Mouse (Mus musculus): ENCODE results near the gene Clca1. TPM values are rescaled to one million over a fixed set of nuclear protein-coding genes. Genes with fewer than 3 reads are reported as not detected.
"Not testable (repeated sequence)": the region's sequence is repeated elsewhere in the genome, so short reads cannot be mapped to it uniquely, and the experiment has no call there.

Gene Clca1
- not detected in 2 replicates for total RNA-seq (2017)

- ATAC-seq (ENCODE audit: extremely low read depth, insufficient number of reproducible peaks, low FRiP score, poor library complexity, severe bottlenecking), result no peak
Observed at GRCm38 (mm10) chr3:145032676-145033075, at the start of gene Clca1. Gene Clca1, minus strand, starts transcription at chr3:145032776.

GRCm38 (mm10) chr3:145080904-145081303 lies 48.3 kb upstream of the Clca1 start:
- no peak for ATAC-seq (ENCODE audit: extremely low read depth, insufficient number of reproducible peaks, low FRiP score, poor library complexity, severe bottlenecking)

DNA sequence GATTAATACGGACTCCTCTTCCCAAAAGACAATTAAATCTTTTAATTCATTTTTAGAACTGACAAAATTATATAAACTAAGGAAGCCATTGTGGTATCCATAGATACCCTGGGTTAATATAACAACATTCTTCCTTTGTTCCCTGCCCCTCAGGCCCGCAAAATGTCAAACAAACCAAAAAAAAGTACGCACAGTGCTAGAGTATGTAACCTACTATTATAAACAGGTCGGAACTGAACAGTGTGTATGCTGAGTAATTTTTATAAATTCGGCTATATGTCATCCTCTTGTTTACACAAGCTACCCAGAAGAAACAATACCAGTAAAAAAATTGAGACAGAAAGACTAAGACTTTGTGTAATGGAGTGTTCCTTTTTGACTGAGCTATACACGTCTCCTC lies 45.8 kb upstream of the Clca1 start:
- no peak for ATAC-seq (ENCODE audit: extremely low read depth, insufficient number of reproducible peaks, low FRiP score, poor library complexity, severe bottlenecking)

- ATAC-seq (ENCODE audit: extremely low read depth, insufficient number of reproducible peaks, low FRiP score, poor library complexity, severe bottlenecking), result no peak
Observed at GRCm38 (mm10) chr3:145072339-145072738, 39.8 kb upstream of the Clca1 start.

DNA sequence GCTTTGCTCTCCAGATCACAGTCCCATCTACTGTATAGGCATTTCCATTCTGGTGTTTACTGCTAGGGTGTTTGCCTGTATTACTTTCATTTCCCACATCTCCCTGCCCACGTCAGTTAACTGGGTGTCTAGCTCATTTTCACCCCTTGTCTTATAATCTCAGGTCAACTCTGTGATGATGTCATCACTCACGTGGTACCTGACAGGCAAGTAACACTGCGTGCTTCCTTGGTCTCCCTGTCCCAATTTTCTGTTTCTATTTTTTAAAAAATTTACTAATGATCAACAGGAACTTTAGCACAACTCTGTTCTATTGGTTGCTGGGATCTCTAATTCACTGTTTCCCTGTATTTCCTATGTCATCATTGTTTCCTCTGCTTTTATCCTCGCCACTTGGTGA lies 36.4 kb upstream of the Clca1 start:
- ATAC-seq (ENCODE audit: extremely low read depth, insufficient number of reproducible peaks, low FRiP score, poor library complexity, severe bottlenecking), result no peak

- not testable (repeated sequence) for ATAC-seq (ENCODE audit: extremely low read depth, insufficient number of reproducible peaks, low FRiP score, poor library complexity, severe bottlenecking)
Observed at GRCm38 (mm10) chr3:145055138-145055537, 22.6 kb upstream of the Clca1 start.

DNA sequence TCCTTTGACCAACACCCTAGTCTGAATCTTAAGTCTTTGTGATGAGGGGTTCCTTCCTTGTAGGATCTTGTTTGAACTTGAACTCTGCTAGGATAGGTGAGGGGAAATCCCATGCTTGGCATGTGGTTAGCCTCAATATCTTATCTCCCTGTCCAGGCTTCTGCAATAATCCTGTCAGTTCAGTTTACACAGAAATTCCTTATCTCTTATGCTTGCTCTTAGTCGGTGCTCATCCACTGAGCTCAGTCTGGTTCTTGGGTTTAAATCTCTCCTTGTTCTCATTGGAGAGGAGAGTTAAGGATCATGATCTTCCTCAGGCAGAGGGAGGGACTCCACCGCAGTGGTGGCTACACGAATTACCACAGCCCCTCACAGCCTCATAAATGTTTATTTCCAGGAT lies 17.2 kb upstream of the Clca1 start:
- no peak for ATAC-seq (ENCODE audit: extremely low read depth, insufficient number of reproducible peaks, low FRiP score, poor library complexity, severe bottlenecking)

DNA sequence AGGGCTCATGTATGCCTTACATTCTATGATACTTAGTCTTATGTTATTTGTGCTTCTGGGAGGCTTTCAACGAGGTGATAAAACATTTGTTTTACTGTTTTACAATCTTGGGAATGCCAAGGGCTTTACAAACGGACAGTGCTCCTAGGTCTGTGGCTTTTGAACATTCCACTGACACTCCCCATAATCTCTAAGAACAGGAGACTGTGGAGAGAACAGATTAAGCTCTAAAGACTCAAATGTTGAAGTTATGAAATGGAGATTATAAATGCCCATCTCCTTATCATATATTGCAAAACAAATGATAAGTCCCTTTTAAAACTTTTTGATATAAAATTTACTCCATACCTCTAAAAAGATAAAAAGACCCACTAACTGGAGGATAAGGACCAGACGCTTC lies 6.2 kb upstream of the Clca1 start:
- ATAC-seq (ENCODE audit: extremely low read depth, insufficient number of reproducible peaks, low FRiP score, poor library complexity, severe bottlenecking), result no peak

DNA sequence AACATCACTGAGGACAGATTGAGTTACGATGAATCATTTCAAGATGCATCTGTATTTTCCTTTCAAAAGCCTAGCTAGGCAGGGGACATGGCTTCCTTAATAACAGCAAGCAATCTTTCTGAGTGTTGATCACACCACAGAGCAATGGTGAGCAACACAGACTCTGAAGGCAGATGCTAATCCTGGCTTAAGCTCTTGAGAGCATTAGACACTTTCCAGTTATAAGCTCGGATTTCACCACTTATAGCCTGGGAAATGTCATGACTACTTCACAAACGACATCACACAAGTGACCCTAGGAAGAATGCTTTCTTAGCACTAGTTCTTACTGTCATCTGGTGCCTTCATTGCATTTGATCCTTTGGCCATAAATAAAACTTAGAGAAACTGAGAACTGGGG lies 4.5 kb downstream of the Clca1 start:
- ATAC-seq (ENCODE audit: extremely low read depth, insufficient number of reproducible peaks, low FRiP score, poor library complexity, severe bottlenecking), result no peak

GRCm38 (mm10) chr3:145026750-145027149 lies 5.8 kb downstream of the Clca1 start:
- ATAC-seq (ENCODE audit: extremely low read depth, insufficient number of reproducible peaks, low FRiP score, poor library complexity, severe bottlenecking), result no peak

GRCm38 (mm10) chr3:145017807-145018206 lies 14.8 kb downstream of the Clca1 start:
- ATAC-seq (ENCODE audit: extremely low read depth, insufficient number of reproducible peaks, low FRiP score, poor library complexity, severe bottlenecking), result no peak

DNA sequence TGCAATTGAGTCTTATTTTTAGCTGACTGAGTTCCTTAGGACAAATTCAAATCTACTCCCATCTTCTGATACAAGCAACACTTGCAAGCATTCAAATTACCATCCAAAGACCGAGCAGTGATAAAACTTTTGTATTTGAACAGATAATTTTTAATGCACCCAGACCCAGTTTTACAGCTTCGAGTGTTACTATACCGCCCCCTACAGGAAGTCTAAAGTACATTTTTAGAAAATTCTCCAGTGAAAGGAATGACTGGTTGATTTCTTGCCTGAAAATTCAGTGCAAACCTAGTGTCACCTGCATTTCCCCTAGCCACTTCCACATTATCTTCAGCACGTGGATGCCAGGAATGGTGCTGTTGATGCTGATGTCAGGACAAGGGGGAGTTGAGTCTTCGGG lies 28.2 kb downstream of the Clca1 start:
- ATAC-seq (ENCODE audit: extremely low read depth, insufficient number of reproducible peaks, low FRiP score, poor library complexity, severe bottlenecking), result no peak

- no peak for ATAC-seq (ENCODE audit: extremely low read depth, insufficient number of reproducible peaks, low FRiP score, poor library complexity, severe bottlenecking)
Observed at GRCm38 (mm10) chr3:145000912-145001311, 31.7 kb downstream of the Clca1 start.

DNA sequence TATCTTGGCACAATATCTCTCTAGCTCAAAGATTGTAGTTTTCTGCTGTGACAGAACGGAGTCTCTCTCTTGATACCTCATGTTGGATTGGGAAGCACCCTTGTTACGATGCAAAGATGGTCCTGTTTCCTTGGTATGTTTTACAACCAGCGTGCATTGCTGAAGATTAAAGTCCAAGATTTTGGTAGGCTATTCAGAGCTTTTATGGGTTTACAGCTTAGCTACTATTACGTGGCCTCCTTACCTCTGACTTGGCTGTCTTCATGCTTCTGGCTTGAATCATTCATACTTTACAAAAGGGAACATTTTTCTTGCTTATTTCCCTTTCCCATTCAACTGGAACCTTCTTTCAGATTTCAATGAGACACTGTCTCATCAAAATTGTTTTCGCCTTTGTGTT lies 39.5 kb downstream of the Clca1 start:
- ATAC-seq (ENCODE audit: extremely low read depth, insufficient number of reproducible peaks, low FRiP score, poor library complexity, severe bottlenecking), result no peak

GRCm38 (mm10) chr3:144992618-144993017 lies 40.0 kb downstream of the Clca1 start:
- no peak for ATAC-seq (ENCODE audit: extremely low read depth, insufficient number of reproducible peaks, low FRiP score, poor library complexity, severe bottlenecking)

GRCm38 (mm10) chr3:144985890-144986289 lies 46.7 kb downstream of the Clca1 start:
- no peak for ATAC-seq (ENCODE audit: extremely low read depth, insufficient number of reproducible peaks, low FRiP score, poor library complexity, severe bottlenecking)

DNA sequence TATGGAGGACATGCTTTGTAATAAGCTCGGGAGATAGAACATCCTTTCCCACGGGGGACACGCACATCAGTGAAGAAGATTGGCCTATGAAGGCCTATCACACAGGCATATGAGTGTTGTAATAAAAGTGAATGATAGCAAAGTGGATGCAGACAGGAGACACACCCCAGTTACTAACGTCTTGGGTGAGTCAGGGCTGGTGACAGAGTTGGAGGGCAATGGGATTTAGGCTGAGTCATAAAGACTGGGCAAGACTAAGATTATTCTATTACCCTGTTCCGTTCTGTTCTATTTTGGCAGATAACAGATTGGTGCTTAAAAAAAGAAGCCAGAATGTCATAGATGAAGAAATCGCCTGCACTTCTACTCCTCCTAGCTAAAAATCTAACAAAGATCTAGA lies 52.0 kb downstream of the Clca1 start:
- ATAC-seq (ENCODE audit: extremely low read depth, insufficient number of reproducible peaks, low FRiP score, poor library complexity, severe bottlenecking), result no peak

GRCm38 (mm10) chr3:144977631-144978030 lies 54.9 kb downstream of the Clca1 start:
- no peak for ATAC-seq (ENCODE audit: extremely low read depth, insufficient number of reproducible peaks, low FRiP score, poor library complexity, severe bottlenecking)

DNA sequence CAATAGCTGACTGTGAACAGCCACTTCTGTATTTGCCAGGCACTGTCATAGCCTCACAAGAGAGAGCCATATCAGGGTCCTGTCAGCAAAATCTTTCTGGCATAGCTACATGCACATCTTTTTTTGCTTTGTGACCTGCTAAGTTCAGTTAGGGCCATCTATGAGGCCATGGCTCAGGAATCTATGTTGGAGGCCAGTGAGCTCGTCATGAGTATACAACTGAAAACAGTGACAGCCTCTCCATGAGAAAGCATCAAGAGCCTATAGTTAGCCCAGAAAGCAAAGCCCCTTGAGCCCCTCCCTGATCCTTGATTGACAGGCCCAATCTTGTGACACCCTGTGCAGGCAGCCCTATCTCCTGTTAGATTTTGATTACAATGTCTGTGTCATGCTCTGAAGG lies 56.5 kb downstream of the Clca1 start:
- no peak for ATAC-seq (ENCODE audit: extremely low read depth, insufficient number of reproducible peaks, low FRiP score, poor library complexity, severe bottlenecking)

GRCm38 (mm10) chr3:144974945-144975344 lies 57.6 kb downstream of the Clca1 start, which contains the start of gene Clca4a:
Gene Clca4a, minus strand, starts transcription at chr3:144975045.
- no peak for ATAC-seq (ENCODE audit: extremely low read depth, insufficient number of reproducible peaks, low FRiP score, poor library complexity, severe bottlenecking)

- no peak for ATAC-seq (ENCODE audit: extremely low read depth, insufficient number of reproducible peaks, low FRiP score, poor library complexity, severe bottlenecking)
Observed at GRCm38 (mm10) chr3:144971553-144972270, 60.9 kb downstream of the Clca1 start.
